Mouse (Mus musculus) adrenal gland, adult 18-20 months (tissue): ENCODE results near the gene Khdc1b. TPM values are rescaled to one million over a fixed set of nuclear protein-coding genes. Genes with fewer than 3 reads are reported as not detected.
A peak's percentile ranks its signal among the peaks of the same experiment; 100 is the strongest.
"Not testable (repeated sequence)": the region's sequence is repeated elsewhere in the genome, so short reads cannot be mapped to it uniquely, and the experiment has no call there.

Experiments used
- DNase-seq, 2 experiments: peaks; one replicate each; pipeline ENCODE4 v3.0.0; 2021 to 2022; ENCODE audit warnings: low spot score in 2 of 2
- long read RNA-seq, 2 experiments: library from polyadenylated mRNA; stranded (forward); transcript quantifications; one replicate each; pipeline ENCODE4 v2.0.0; 2021
- total RNA-seq, 2 experiments: library from RNA; stranded (reverse); gene quantifications; 1 replicate in 1 of 2; 2 replicates in 1 of 2; pipeline ENCODE4 v1.2.3; 2021

Gene Khdc1b
- not detected for total RNA-seq
- long read RNA-seq, experiment 1 = 0 reads
- long read RNA-seq, experiment 2 = 0 reads

DNA sequence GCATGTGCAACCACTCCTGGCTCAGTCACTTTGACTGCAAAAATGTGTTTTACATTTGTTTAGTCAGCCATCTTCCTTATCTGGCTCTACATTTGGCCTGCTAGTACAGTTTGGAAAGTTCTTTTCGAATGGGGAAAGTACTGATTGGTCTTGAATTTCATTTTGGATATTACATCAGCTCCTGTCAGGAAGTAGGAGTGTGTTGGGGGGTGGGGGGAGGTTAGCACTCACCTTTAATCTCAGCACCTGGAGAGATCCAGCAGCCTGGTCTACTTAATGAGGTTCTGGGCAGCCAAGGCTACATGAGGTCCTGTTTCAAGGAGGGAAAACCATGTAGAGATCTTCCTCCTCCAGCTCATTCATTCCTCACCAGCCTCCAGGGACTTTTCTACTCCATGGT is at the start of gene Khdc1b:
Gene Khdc1b, plus strand, starts transcription at position 301 of the 400 bp plus-strand sequence.
- no peak for DNase-seq

DNA sequence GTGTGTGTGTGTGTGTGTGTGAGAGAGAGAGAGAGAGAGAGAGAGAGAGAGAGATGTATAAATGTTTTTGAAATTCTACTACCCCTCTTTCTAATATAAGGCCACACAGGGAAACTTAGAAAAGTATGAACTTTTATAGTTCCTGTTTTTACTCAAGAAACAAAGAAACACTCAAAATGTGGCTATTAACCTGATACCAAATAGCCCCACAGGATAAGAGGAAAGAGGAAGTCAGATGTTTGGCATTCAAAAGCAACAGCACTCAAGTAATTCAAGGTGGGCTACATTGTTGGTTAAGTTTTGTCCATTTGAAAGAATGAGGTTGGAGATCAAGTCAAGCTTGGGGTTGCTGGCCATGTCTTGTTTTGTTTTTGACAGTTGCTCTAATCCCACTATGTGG is 47.5 kb upstream of the Khdc1b start:
- DNase-seq = no peak

- no peak for DNase-seq
Measured at GRCm38 (mm10) chr1:21340745-21341144, 42.6 kb upstream of the Khdc1b start.

- peak; percentile 40 to 44 for DNase-seq
Measured at GRCm38 (mm10) chr1:21344253-21344652, 39.1 kb upstream of the Khdc1b start.

- not testable (repeated sequence) for DNase-seq
Measured at GRCm38 (mm10) chr1:21344752-21345151, 38.6 kb upstream of the Khdc1b start.

DNA sequence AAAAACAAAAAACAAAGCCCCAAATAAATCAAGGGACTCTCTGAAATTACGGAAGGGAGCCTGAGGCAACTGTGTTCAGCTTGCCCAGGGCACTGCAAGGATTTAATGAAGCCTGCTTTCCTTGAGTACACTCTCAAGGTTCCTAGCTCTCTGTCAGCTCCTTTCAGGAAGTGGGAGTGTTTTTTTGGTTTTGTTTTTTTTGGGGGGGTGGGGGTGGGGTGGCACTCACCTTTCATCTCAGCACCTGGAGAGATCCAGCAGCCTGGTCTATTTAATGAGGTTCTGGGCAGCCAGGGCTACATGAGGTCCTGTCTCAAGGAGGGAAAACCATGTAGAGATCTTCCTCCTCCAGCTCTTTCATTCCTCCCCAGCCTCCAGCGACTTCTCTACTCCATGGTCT is 34.0 kb upstream of the Khdc1b start, which contains the start of gene Khdc1a:
Gene Khdc1a, plus strand, starts transcription at position 301 of the 400 bp plus-strand sequence.
- no peak for DNase-seq

DNA sequence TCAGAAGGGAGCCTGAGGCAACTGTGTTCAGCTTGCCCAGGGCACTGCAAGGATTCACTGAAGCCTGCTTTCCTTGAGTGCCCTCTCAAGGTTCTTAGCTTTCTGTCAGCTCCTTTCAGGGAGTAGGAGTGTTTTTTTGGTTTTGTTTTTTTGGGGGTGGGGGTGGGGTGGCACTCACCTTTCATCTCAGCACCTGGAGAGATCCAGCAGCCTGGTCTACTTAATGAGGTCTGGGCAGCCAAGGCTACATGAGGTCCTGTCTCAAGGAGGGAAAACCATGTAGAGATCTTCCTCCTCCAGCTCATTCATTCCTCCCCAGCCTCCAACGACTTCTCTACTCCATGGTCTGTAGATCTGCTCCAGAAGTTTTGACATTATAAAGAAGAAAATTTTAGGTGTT is 15.3 kb upstream of the Khdc1b start, which contains the start of gene Khdc1c:
Gene Khdc1c, plus strand, starts transcription at position 301 of the 400 bp plus-strand sequence.
- DNase-seq = not testable (repeated sequence)

DNA sequence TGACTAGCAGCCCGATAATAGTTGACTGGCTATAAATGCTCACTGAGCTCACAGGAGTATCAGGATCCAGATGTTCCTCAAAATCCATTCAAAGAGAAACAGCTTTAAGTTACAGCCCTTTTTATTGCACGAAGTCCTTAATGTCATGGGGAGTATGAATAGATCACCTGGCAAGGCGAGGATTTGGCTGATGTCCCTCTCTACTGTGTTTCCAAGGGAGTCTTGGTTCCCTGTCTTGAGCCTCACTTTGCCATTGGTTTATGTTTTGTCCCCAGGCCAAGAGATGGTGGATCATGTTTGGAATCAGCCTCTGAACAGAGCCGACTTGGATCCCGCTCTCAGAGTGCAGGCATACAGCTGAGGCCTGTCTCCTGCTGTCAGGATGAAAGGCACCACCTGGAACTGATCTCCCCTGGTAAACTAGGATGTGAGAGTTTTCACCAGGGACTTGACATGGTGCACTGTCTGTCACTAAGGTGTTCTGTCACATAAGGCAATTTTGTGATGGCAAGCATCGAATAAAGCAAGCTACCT is 7.8 kb downstream of the Khdc1b start:
- DNase-seq = no peak

GRCm38 (mm10) chr1:21402804-21403203 is 19.4 kb downstream of the Khdc1b start:
- DNase-seq = no peak

GRCm38 (mm10) chr1:21407266-21407665 is 23.9 kb downstream of the Khdc1b start:
- no peak for DNase-seq

- DNase-seq = peak in 1 of 2 experiments; percentile 9
Measured at GRCm38 (mm10) chr1:21411331-21412196, 28.2 kb downstream of the Khdc1b start.

- DNase-seq = no peak
Measured at GRCm38 (mm10) chr1:21412197-21412555, 28.8 kb downstream of the Khdc1b start.

- no peak for DNase-seq
Measured at GRCm38 (mm10) chr1:21419370-21419769, 36.0 kb downstream of the Khdc1b start.

GRCm38 (mm10) chr1:21425654-21426053 is 42.3 kb downstream of the Khdc1b start:
- DNase-seq = no peak

DNA sequence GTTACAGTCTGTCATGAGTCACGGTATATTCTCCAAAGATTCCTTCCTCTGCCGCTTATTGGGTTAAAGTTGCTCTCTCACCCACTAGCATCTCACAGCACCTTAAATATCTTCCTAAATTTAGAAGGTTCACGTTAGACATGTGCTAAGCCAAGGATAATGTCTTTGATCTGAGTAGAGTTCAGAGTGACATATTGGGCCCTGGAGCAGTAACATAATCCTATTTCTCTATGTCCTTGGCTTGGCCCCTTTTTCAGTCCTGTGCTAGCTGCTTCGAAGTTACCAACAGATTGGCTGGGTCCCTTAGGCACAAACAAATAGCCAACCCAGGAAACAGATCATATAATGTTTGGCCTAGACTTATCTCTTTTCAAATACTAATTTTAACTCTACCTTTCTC is 44.7 kb downstream of the Khdc1b start:
- no peak for DNase-seq

GRCm38 (mm10) chr1:21431666-21432065 is 48.3 kb downstream of the Khdc1b start:
- no peak for DNase-seq

DNA sequence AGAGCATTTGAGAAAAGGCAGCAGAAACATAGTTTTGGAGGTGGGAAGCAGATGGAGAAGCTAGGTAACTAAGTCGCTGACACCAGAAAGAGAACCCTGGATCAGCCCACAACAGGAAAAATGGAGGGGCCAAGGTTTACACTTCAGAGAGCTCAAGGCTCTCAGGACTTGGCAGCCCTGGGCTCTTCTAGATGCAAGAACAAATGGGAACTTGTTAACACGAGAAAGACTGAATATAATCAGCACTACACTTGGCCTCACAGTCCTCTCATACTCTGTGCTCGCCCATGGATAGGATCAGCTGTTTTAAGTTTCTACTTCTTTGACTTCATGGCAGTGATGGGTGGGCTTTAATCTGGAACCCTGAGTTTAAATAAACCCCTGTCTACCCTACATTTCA is 51.5 kb downstream of the Khdc1b start:
- DNase-seq = no peak

Other genes starting within 250 kb of the Khdc1b start
- gene Tmem14a, start 165.0 kb upstream of the Khdc1b start, total RNA-seq = 1 to 10 TPM; 5.5 to 5.9 TPM
- gene Gsta3, start 143.0 kb upstream of the Khdc1b start, total RNA-seq = 10 to 100 TPM; 49.5 to 68.4 TPM
- gene Khdc1a, start 33.9 kb upstream of the Khdc1b start, total RNA-seq = not detected
- gene Khdc1c, start 15.2 kb upstream of the Khdc1b start, total RNA-seq = not detected